Mouse (Mus musculus): ENCODE data around the gene Jchain. TPM values are rescaled to one million over a fixed set of nuclear protein-coding genes. Genes with fewer than 3 reads are reported as not detected.

The Jchain gene
- polyA plus RNA-seq, 1 experiment, result not detected

DNA sequence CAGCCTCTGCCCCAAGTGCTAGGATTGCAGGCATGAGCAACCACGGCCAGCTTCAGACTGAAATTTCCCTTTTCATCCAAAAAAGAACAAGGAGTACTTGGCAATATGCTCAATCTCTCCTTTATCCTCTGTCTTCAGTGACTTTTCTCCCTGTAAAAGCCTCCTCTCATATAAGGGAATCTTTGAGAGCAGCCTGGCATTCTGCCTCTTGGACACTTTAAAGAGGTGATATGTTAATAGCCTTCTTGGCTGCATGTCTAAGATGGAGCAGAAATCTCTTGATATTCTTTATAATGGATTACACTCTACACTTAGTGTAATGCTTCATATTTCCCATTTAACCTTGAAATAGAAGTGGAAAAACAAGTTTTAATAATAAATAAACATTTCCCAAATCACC lies 3.2 kb upstream of the Jchain start:
- no peaks in the 10 kb centered on the region for H3K4me1 ChIP-seq (ENCODE audit: control insufficient read depth, insufficient read depth, low read length)
- no peak overlapping the region for H3K4me3 ChIP-seq (ENCODE audit: insufficient read depth, low read length)
- no peak overlapping the region for H3K27ac ChIP-seq (ENCODE audit: insufficient read depth, low read length)
- TF ChIP-seq POLR2A (IDR thresholded peaks at IDR 0.05; ENCODE audit: low read depth, low read length) (no peak), CTCF (IDR thresholded peaks at IDR 0.05; ENCODE audit: borderline replicate concordance, insufficient read depth, low read length) (no peak)

DNA sequence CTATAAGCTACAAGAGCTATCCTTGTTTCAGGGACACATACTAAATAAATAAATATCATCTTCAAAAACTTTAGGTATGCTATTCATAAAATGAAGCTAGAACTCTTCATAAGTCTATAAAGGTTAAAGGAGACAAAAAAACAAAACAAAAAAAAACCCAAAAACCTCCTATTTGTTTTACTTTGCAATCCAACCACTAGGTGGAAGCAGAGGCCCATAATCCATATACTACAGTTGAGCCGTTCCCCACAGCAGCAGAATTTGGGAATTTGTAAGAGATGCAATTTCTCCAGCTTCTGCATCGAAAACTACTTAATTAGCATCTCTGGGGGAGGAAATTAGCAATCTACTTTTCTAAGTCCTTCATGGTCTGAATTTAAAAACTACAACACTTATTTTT lies 8.5 kb downstream of the Jchain start:
- TF ChIP-seq POLR2A (IDR thresholded peaks at IDR 0.05; ENCODE audit: low read depth, low read length) (no peak), CTCF (IDR thresholded peaks at IDR 0.05; ENCODE audit: borderline replicate concordance, insufficient read depth, low read length) (no peak)
- H3K4me3 ChIP-seq (ENCODE audit: insufficient read depth, low read length), result no peak overlapping the region
- no peaks in the 10 kb centered on the region for H3K4me1 ChIP-seq (ENCODE audit: control insufficient read depth, insufficient read depth, low read length)
- no peak overlapping the region for H3K27ac ChIP-seq (ENCODE audit: insufficient read depth, low read length)

DNA sequence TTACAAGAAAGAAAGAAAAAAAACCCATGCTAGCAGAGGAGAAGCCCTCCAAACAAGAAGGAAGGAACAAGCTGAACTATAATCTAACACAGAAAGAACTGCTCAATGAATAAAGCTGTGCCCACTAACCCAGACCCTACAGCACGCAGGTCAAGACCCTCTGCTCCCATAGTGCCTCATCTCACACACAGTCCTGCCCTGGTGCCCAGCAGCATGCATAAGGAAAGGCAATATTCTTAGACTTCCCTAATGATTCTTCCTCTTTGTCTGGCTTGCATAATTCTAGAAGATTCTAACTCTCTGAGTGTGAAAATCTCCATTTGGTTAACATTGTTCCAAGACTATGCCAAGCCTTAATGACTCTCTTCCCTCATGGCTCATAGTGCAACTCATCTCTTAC lies 18.7 kb downstream of the Jchain start:
- Histone ChIP-seq H3K4me1 (ENCODE audit: control insufficient read depth, insufficient read depth, low read length) (no peaks in the 10 kb centered on the region), H3K27ac (ENCODE audit: insufficient read depth, low read length) (no peak overlapping the region), H3K4me3 (ENCODE audit: insufficient read depth, low read length) (no peak overlapping the region)
- TF ChIP-seq POLR2A (IDR thresholded peaks at IDR 0.05; ENCODE audit: low read depth, low read length) (no peak), CTCF (IDR thresholded peaks at IDR 0.05; ENCODE audit: borderline replicate concordance, insufficient read depth, low read length) (no peak)

DNA sequence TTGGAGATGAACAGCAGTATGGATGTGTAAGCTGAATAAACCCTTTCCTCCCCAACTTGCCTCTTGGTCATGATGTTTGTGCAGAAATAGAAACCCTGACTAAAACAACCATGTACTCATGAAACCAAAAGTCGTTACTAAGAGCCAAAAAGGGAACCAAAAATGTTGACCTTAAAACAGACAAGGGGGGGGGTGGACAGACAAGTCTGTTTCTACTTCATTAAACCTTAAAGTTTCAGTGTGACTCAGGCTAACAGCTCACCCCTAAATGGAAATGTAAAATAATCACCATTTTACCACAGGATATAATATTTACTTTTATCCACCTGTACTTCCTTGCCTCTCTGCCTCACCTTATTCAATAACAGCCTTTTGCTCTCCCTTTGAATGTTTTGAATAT lies 19.1 kb downstream of the Jchain start:
- no peaks in the 10 kb centered on the region for H3K4me1 ChIP-seq (ENCODE audit: control insufficient read depth, insufficient read depth, low read length)
- no peak overlapping the region for H3K4me3 ChIP-seq (ENCODE audit: insufficient read depth, low read length)
- H3K27ac ChIP-seq (ENCODE audit: insufficient read depth, low read length), result no peak overlapping the region
- TF ChIP-seq POLR2A (IDR thresholded peaks at IDR 0.05; ENCODE audit: low read depth, low read length), result no peak
- TF ChIP-seq CTCF (IDR thresholded peaks at IDR 0.05; ENCODE audit: borderline replicate concordance, insufficient read depth, low read length), result no peak

DNA sequence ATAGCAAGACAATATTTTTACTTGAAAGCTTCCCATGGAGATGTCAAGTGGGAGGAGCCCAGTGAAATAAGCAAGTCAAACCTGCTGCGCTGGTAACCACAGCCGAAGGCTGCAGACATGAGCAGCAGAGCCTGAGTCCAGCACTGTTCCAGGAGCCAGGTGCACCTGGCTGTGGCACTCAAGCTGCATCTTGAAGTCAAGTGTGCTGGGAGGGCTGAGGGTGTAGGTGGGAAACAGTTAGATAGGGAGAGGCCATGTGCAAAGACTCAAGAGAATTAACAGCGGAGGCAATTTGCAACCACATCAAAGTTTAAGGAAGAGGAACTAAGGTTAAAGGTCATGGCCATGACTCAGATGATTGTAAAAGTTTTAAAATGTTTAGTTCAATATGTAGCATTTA lies 27.9 kb downstream of the Jchain start:
- no peak overlapping the region for H3K4me3 ChIP-seq (ENCODE audit: insufficient read depth, low read length)
- TF ChIP-seq CTCF (IDR thresholded peaks at IDR 0.05; ENCODE audit: borderline replicate concordance, insufficient read depth, low read length) (no peak), POLR2A (IDR thresholded peaks at IDR 0.05; ENCODE audit: low read depth, low read length) (no peak)
- no peak overlapping the region for H3K27ac ChIP-seq (ENCODE audit: insufficient read depth, low read length)
- H3K4me1 ChIP-seq (ENCODE audit: control insufficient read depth, insufficient read depth, low read length), result no peaks in the 10 kb centered on the region

DNA sequence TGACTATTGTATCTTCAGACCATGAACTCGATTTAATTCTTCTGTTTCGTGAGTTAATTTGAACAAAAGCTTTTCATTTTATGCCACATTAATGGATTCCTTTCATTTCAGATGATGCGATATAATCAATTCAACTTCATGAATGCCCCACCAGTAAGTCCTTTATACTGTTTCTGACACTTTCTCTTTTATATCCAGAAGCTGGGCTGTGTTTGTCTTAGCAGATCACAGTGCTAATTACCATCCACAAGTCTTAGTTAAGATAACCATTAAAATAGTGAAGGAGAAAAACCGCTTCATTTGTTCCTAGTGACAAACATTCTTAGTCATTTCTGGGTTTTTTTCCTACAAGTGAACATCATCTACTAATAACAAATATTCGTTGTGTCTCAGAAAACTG lies 36.6 kb downstream of the Jchain start:
- no peak for TF ChIP-seq POLR2A (IDR thresholded peaks at IDR 0.05; ENCODE audit: low read depth, low read length)
- no peak for TF ChIP-seq CTCF (IDR thresholded peaks at IDR 0.05; ENCODE audit: borderline replicate concordance, insufficient read depth, low read length)
- H3K4me3 ChIP-seq (ENCODE audit: insufficient read depth, low read length), result no peak overlapping the region
- H3K27ac ChIP-seq (ENCODE audit: insufficient read depth, low read length), result no peak overlapping the region
- no peaks in the 10 kb centered on the region for H3K4me1 ChIP-seq (ENCODE audit: control insufficient read depth, insufficient read depth, low read length)

DNA sequence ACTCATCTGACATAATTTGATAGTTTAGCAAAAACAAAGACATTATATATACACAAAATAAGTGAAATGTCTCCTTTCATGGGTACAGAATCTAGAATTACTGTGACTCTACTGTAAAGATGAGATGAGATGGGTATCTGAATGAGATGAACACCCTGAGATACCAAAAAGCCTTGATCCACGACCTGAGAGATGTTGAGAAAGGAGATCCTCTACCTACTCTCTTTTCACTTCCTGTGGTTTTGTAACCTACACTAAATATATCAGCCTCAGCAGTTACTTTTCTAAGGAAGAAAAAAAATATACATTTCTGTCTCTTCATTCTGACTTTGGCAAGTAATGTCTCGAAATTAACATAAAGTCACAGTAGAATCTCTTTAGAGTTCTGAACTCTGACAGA lies 38.7 kb downstream of the Jchain start:
- no peak for TF ChIP-seq CTCF (IDR thresholded peaks at IDR 0.05; ENCODE audit: borderline replicate concordance, insufficient read depth, low read length)
- no peak for TF ChIP-seq POLR2A (IDR thresholded peaks at IDR 0.05; ENCODE audit: low read depth, low read length)
- H3K27ac ChIP-seq (ENCODE audit: insufficient read depth, low read length), result no peak overlapping the region
- no peak overlapping the region for H3K4me3 ChIP-seq (ENCODE audit: insufficient read depth, low read length)
- H3K4me1 ChIP-seq (ENCODE audit: control insufficient read depth, insufficient read depth, low read length), result no peaks in the 10 kb centered on the region

DNA sequence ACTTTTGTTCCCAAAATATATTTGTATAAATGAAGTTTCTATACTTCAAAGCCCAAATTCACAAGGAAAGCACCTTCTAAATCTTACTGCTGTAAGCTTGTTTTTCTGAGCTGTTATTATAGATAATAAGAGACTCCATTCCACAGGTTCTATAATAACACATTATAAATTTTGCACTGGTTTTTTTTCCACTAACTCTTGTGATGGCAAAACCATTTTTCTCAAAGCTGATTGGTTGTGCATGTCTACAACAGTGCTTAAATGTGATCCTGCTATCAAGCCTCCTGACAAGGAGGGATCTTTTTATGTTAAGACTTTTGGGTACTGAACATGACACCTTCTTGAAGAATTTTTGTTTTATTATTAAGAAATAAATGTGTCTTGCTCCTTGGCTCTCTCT lies 40.0 kb downstream of the Jchain start, which contains the start of gene Enam:
Enam (plus strand) TSS at position 301 of the 400 bp plus-strand sequence.
- no peak within 1 kb of the TSS for H3K4me3 ChIP-seq (ENCODE audit: insufficient read depth, low read length)

More for the DNA sequence above, 40.0 kb downstream of the Jchain start, which contains the start of gene Enam:
- TF ChIP-seq CTCF (IDR thresholded peaks at IDR 0.05; ENCODE audit: borderline replicate concordance, insufficient read depth, low read length) (no peak), POLR2A (IDR thresholded peaks at IDR 0.05; ENCODE audit: low read depth, low read length) (no peak)
- Histone ChIP-seq H3K4me1 (ENCODE audit: control insufficient read depth, insufficient read depth, low read length) (no peaks in the 10 kb centered on the region), H3K27ac (ENCODE audit: insufficient read depth, low read length) (no peak within 1 kb of the TSS)

Other genes starting within 250 kb of the Jchain start
- not detected in 2 replicates for gene Prol1, start 210.6 kb downstream of the Jchain start, polyA plus RNA-seq (2011; ENCODE audit: insufficient read length, low read depth, missing spikeins)
- not detected in 2 replicates for gene Amtn, start 151.8 kb downstream of the Jchain start, polyA plus RNA-seq (2011; ENCODE audit: insufficient read length, low read depth, missing spikeins)
- not detected in 2 replicates for gene Ambn, start 71.9 kb downstream of the Jchain start, polyA plus RNA-seq (2011; ENCODE audit: insufficient read length, low read depth, missing spikeins)
- gene Enam, start 39.9 kb downstream of the Jchain start, polyA plus RNA-seq (2011; ENCODE audit: insufficient read length, low read depth, missing spikeins), result not detected in 2 replicates
- 53.0 and 55.2 TPM in 2 replicates for gene Utp3, start 26.6 kb upstream of the Jchain start, polyA plus RNA-seq (2011; ENCODE audit: insufficient read length, low read depth, missing spikeins)
- gene Rufy3, start 37.1 kb upstream of the Jchain start, polyA plus RNA-seq (2011; ENCODE audit: insufficient read length, low read depth, missing spikeins), result 9.4 and 11.3 TPM in 2 replicates
- gene Grsf1, start 148.3 kb upstream of the Jchain start, polyA plus RNA-seq (2011; ENCODE audit: insufficient read length, low read depth, missing spikeins), result 83.0 and 102 TPM in 2 replicates
- gene Mob1b, start 193.0 kb upstream of the Jchain start, polyA plus RNA-seq (2011; ENCODE audit: insufficient read length, low read depth, missing spikeins), result 37.3 and 42.1 TPM in 2 replicates
- 19.4 and 21.6 TPM in 2 replicates for gene Dck, start 237.1 kb upstream of the Jchain start, polyA plus RNA-seq (2011; ENCODE audit: insufficient read length, low read depth, missing spikeins)

Measured in embryonic fibroblast, embryonic 13.5 days (primary cell).